Mouse (Mus musculus) embryonic facial prominence, embryonic 14.5 days (tissue): ENCODE measurements at regions not wholly inside any gene's neighbourhood (a gene's known extent, or its start where the extent isn't known, plus 50 kb on each side); places are given as distances from the start of the nearest gene placed in this dataset.
A peak's percentile ranks its signal among the peaks of the same experiment; 100 is the strongest.
"Not testable (repeated sequence)": the region's sequence is repeated elsewhere in the genome, so short reads cannot be mapped to it uniquely, and the experiment has no call there.

Experiments
- ATAC-seq: fragments of 200-750 bp; cut with Nextera tagmentation; 2 replicates; pipeline ENCODE4 v1.8.0; 2017; ENCODE audit warnings: low read depth, moderate number of reproducible peaks, moderate TSS enrichment
- DNase-seq: peaks from one replicate; pipeline ENCODE4 v3.0.0-alpha.2; 2015; ENCODE audit warnings: low spot score
- H3K27ac ChIP-seq: fragments of 300-500 bp; sonication (generic); replicated peaks from 2 replicates; pipeline ENCODE4 v1.5.1; 2014; ENCODE audit warnings: low read depth, mild to moderate bottlenecking, low read length, moderate library complexity
- H3K27me3 ChIP-seq: fragments of 300-500 bp; sonication (generic); replicated peaks from 2 replicates; pipeline ENCODE4 v1.6.1; 2014; ENCODE audit warnings: low read length; ENCODE audit not compliant: control insufficient read depth, insufficient read depth
- H3K36me3 ChIP-seq: fragments of 300-500 bp; sonication (generic); 2 replicates; pipeline ENCODE4 v1.6.1; 2014; ENCODE audit warnings: low read length, mixed read lengths; ENCODE audit not compliant: control insufficient read depth, insufficient read depth
- H3K4me1 ChIP-seq: fragments of 300-500 bp; sonication (generic); 2 replicates; pipeline ENCODE4 v1.6.1; 2014; ENCODE audit warnings: antibody characterized with exemption, low read length; ENCODE audit not compliant: control insufficient read depth, insufficient read depth
- H3K4me2 ChIP-seq: fragments of 300-500 bp; sonication (generic); 2 replicates; pipeline ENCODE4 v1.6.1; 2014; ENCODE audit warnings: low read depth, mild to moderate bottlenecking, low read length, moderate library complexity, mixed read lengths
- H3K4me3 ChIP-seq: fragments of 300-500 bp; sonication (generic); 2 replicates; pipeline ENCODE4 v1.5.1; 2014; ENCODE audit warnings: low read depth, mild to moderate bottlenecking, low read length
- H3K9ac ChIP-seq: fragments of 300-500 bp; sonication (generic); 2 replicates; pipeline ENCODE4 v1.6.1; 2014; ENCODE audit warnings: low read depth, mild to moderate bottlenecking, low read length, moderate library complexity, mixed read lengths
- H3K9me3 ChIP-seq: fragments of 300-500 bp; sonication (generic); 2 replicates; pipeline ENCODE4 v1.6.1; 2016; ENCODE audit warnings: low read length; ENCODE audit not compliant: control insufficient read depth
- WGBS: fragments of 180-500 bp; shearing (Covaris S2); extraction: QIAGEN DNeasy Blood & Tissue Kit; methylation state at CpG from one replicate; pipeline ENCODE4 v1.1.7; 2014; 5-methylcytosine and 5-hydroxymethylcytosine counted together

- Histone ChIP-seq H3K4me1 (peaks cover 8% of the 10 kb centered on the region; the same call in 1 of the 2 replicates), H3K4me3 (no peak overlapping the region), H3K4me2 (no peak overlapping the region), H3K27me3 (no peaks in the 10 kb centered on the region), H3K36me3 (no peaks in the 10 kb centered on the region), H3K27ac (no peak overlapping the region), H3K9me3 (no peaks in the 10 kb centered on the region), H3K9ac (no peak overlapping the region)
- no peak for ATAC-seq
- no peak for DNase-seq
- 74% methylated on average over 3 of the region's 3 CpGs for WGBS
These were observed 142.4 kb upstream of the Unc93a2 start for GRCm38 (mm10) chr17:7527681-7528080.

GRCm38 (mm10) chr17:7524497-7524896 lies 139.2 kb upstream of the Unc93a2 start:
- not testable (repeated sequence) for DNase-seq

GRCm38 (mm10) chr17:7521127-7521526 lies 135.9 kb upstream of the Unc93a2 start:
- Histone ChIP-seq H3K9me3 (no peaks in the 10 kb centered on the region), H3K36me3 (no peaks in the 10 kb centered on the region), H3K4me3 (no peak overlapping the region), H3K4me2 (0 out of 2 replicates have a peak overlapping the region, but pooled peaks have one; percentile 16), H3K27ac (peak overlapping the region; percentile 81), H3K9ac (no peak overlapping the region), H3K4me1 (peaks cover 10% of the 10 kb centered on the region), H3K27me3 (no peaks in the 10 kb centered on the region)
- ATAC-seq: peak; percentile 81
- 31% methylated on average over 10 of the region's 10 CpGs for WGBS
- peak; percentile 90 for DNase-seq

More at GRCm38 (mm10) chr17:7524497-7524896, 139.2 kb upstream of the Unc93a2 start:
- not testable (repeated sequence) for H3K27ac ChIP-seq, H3K4me2 ChIP-seq, H3K27me3 ChIP-seq, H3K4me3 ChIP-seq, H3K9me3 ChIP-seq, H3K36me3 ChIP-seq, ATAC-seq, H3K9ac ChIP-seq
- WGBS: 88% methylated on average over 11 of the region's 11 CpGs
- H3K4me1 ChIP-seq: peaks cover 12% of the 10 kb centered on the region
